Mouse (Mus musculus) limb, embryonic 14.5 days (tissue): Measurements from ENCODE around the gene Tmem219. TPM values are rescaled to one million over a fixed set of nuclear protein-coding genes. Genes with fewer than 3 reads are reported as not detected.

Experiments
- ATAC-seq: fragments of 200-750 bp; cut with Nextera tagmentation; 2 replicates; pipeline ENCODE4 v1.8.0; 2017; ENCODE audit warnings: low read depth, moderate number of reproducible peaks, moderate TSS enrichment; ENCODE audit not compliant: low FRiP score
- DNase-seq: peaks from one replicate; pipeline ENCODE4 v3.0.0-alpha.2; 2015; ENCODE audit warnings: low spot score
- H3K27ac ChIP-seq: fragments of 300-500 bp; sonication (generic); replicated peaks from 2 replicates; pipeline ENCODE4 v1.5.1; 2014; ENCODE audit warnings: low read depth, mild to moderate bottlenecking, low read length, moderate library complexity, mixed read lengths
- H3K27me3 ChIP-seq: fragments of 300-500 bp; sonication (generic); 2 replicates; pipeline ENCODE4 v1.6.1; 2014; ENCODE audit warnings: low read length, mixed read lengths; ENCODE audit not compliant: control insufficient read depth, insufficient read depth
- H3K36me3 ChIP-seq: fragments of 300-500 bp; sonication (generic); 2 replicates; pipeline ENCODE4 v1.6.1; 2014; ENCODE audit warnings: mild to moderate bottlenecking, low read length, moderate library complexity, mixed read lengths; ENCODE audit not compliant: control insufficient read depth, insufficient read depth
- H3K4me1 ChIP-seq: fragments of 300-500 bp; sonication (generic); 2 replicates; pipeline ENCODE4 v1.6.1; 2014; ENCODE audit warnings: antibody characterized with exemption, low read length, mixed read lengths; ENCODE audit not compliant: control insufficient read depth, insufficient read depth
- H3K4me2 ChIP-seq: fragments of 300-500 bp; sonication (generic); replicated peaks from 2 replicates; pipeline ENCODE4 v1.6.1; 2014; ENCODE audit warnings: low read depth, mild to moderate bottlenecking, low read length, moderate library complexity; ENCODE audit not compliant: severe bottlenecking
- H3K4me3 ChIP-seq: fragments of 300-500 bp; sonication (generic); replicated peaks from 2 replicates; pipeline ENCODE4 v1.5.1; 2014; ENCODE audit warnings: low read length
- H3K9ac ChIP-seq: fragments of 300-500 bp; sonication (generic); 2 replicates; pipeline ENCODE4 v1.6.1; 2014; ENCODE audit warnings: mild to moderate bottlenecking, low read depth, low read length, moderate library complexity; ENCODE audit not compliant: severe bottlenecking
- H3K9me3 ChIP-seq: fragments of 300-500 bp; sonication (generic); 2 replicates; pipeline ENCODE4 v1.6.1; 2016; ENCODE audit warnings: low read length; ENCODE audit not compliant: control insufficient read depth
- POLR2A ChIP-seq: fragments of 200-500 bp; IDR thresholded peaks from 2 replicates; pipeline ENCODE4 v1.8.0; 2012; ENCODE audit warnings: inconsistent platforms, mild to moderate bottlenecking, moderate library complexity, borderline replicate concordance; ENCODE audit not compliant: insufficient read depth, insufficient read length; ENCODE audit errors: extremely low read depth
- WGBS: fragments of 180-500 bp; shearing (Covaris S2); extraction: QIAGEN DNeasy Blood & Tissue Kit; methylation state at CpG from one replicate; pipeline ENCODE4 v1.1.7; 2014; 5-methylcytosine and 5-hydroxymethylcytosine counted together
- polyA plus RNA-seq, 2 experiments: library from polyadenylated mRNA; depleted of rRNA in 1 of 2; stranded (reverse) in 1 of 2; unstranded in 1 of 2; fragments of >200 nt; fragmentation: Nextera tagmentation in 1 of 2; extraction: Ambion mirVana in 1 of 2; gene quantifications; 2 replicates each; pipeline versions ENCODE4 v1.2.1 to v1.2.3; 2012 to 2014

The Tmem219 gene
- polyA plus RNA-seq, 2 experiments, result 31.0 to 33.2 TPM

GRCm38 (mm10) chr7:126862147-126862784, 60.5 kb downstream of the Tmem219 start, which contains the start of gene Ino80e:
Gene Ino80e, minus strand, starts transcription at chr7:126862377.
- H3K27ac ChIP-seq, result peak within 1 kb of the TSS; percentile 79
- H3K9ac ChIP-seq, result peak within 1 kb of the TSS; percentile 76
- TF ChIP-seq POLR2A, result peak; percentile 57; the same call in 1 of the 2 replicates
- H3K4me3 ChIP-seq, result peak within 1 kb of the TSS; percentile 77
- DNase-seq, result peak; percentile 98
- peaks cover 19% of the 10 kb centered on the region for H3K4me1 ChIP-seq
- H3K36me3 ChIP-seq, result peaks cover 60% of the 10 kb centered on the region
- peak; percentile 81 for ATAC-seq
- H3K9me3 ChIP-seq, result no peaks in the 10 kb centered on the region
- H3K27me3 ChIP-seq, result no peaks in the 10 kb centered on the region
- peak within 1 kb of the TSS; percentile 91 for H3K4me2 ChIP-seq
- under 1% methylated on average over 41 of the region's 41 CpGs for WGBS

- H3K4me1 ChIP-seq, result peaks cover 19% of the 10 kb centered on the region
- peak within 1 kb of the TSS; percentile 76 for H3K9ac ChIP-seq
- peaks cover 60% of the 10 kb centered on the region for H3K36me3 ChIP-seq
- DNase-seq, result peak; percentile 96
- no peaks in the 10 kb centered on the region for H3K27me3 ChIP-seq
- no peaks in the 10 kb centered on the region for H3K9me3 ChIP-seq
- 3% methylated on average over 42 of the region's 42 CpGs for WGBS
- peak within 1 kb of the TSS; percentile 91 for H3K4me2 ChIP-seq
- peak; percentile 58; the same call in 1 of the 2 replicates for TF ChIP-seq POLR2A
- peak within 1 kb of the TSS; percentile 79 for H3K27ac ChIP-seq
- peak within 1 kb of the TSS; percentile 77 for H3K4me3 ChIP-seq
- peak; percentile 92 for ATAC-seq
Observed at GRCm38 (mm10) chr7:126861429-126862130, 61.1 kb downstream of the Tmem219 start, which contains the start of gene Hirip3. Gene Hirip3, plus strand, starts transcription at chr7:126861972.

GRCm38 (mm10) chr7:126860987-126861386, 61.7 kb downstream of the Tmem219 start:
- 67% methylated on average over 5 of the region's 5 CpGs for WGBS
- H3K27me3 ChIP-seq, result no peaks in the 10 kb centered on the region
- H3K4me1 ChIP-seq, result peaks cover 19% of the 10 kb centered on the region
- peak overlapping the region; percentile 77 for H3K4me3 ChIP-seq
- no peaks in the 10 kb centered on the region for H3K9me3 ChIP-seq
- no peak overlapping the region; the same call in 1 of the 2 replicates for H3K27ac ChIP-seq
- peak overlapping the region; percentile 76 for H3K9ac ChIP-seq
- DNase-seq, result no peak
- H3K4me2 ChIP-seq, result peak overlapping the region; percentile 91
- no peak for ATAC-seq
- peaks cover 60% of the 10 kb centered on the region for H3K36me3 ChIP-seq
- TF ChIP-seq POLR2A, result no peak

- WGBS, result 81% methylated on average over 9 of the region's 9 CpGs
- ATAC-seq (no peak), DNase-seq (no peak)
- Histone ChIP-seq H3K4me2 (no peak overlapping the region), H3K9me3 (no peaks in the 10 kb centered on the region), H3K27me3 (no peaks in the 10 kb centered on the region), H3K4me3 (no peak overlapping the region), H3K4me1 (peaks cover 6% of the 10 kb centered on the region; the same call in 1 of the 2 replicates), H3K36me3 (peaks cover 78% of the 10 kb centered on the region), H3K9ac (no peak overlapping the region), H3K27ac (no peak overlapping the region)
- TF ChIP-seq POLR2A, result no peak
Observed at GRCm38 (mm10) chr7:126856741-126857420, 65.8 kb downstream of the Tmem219 start.

- Histone ChIP-seq H3K4me1 (peaks cover 1% of the 10 kb centered on the region; the same call in 1 of the 2 replicates), H3K4me2 (no peak overlapping the region), H3K4me3 (no peak overlapping the region), H3K36me3 (peaks cover 82% of the 10 kb centered on the region), H3K9me3 (no peaks in the 10 kb centered on the region), H3K27me3 (no peaks in the 10 kb centered on the region), H3K27ac (no peak overlapping the region), H3K9ac (no peak overlapping the region)
- WGBS, result 86% methylated on average over 3 of the region's 3 CpGs
- ATAC-seq, result no peak
- no peak for DNase-seq
- no peak for TF ChIP-seq POLR2A
Observed at GRCm38 (mm10) chr7:126855641-126856040, 67.1 kb downstream of the Tmem219 start.
